Mouse (Mus musculus): ENCODE results near the gene Serpine2. TPM values are rescaled to one million over a fixed set of nuclear protein-coding genes. Genes with fewer than 3 reads are reported as not detected.

Serpine2 gene
- polyA plus RNA-seq, 1 experiment from 2014 or later, result 215 TPM

DNA sequence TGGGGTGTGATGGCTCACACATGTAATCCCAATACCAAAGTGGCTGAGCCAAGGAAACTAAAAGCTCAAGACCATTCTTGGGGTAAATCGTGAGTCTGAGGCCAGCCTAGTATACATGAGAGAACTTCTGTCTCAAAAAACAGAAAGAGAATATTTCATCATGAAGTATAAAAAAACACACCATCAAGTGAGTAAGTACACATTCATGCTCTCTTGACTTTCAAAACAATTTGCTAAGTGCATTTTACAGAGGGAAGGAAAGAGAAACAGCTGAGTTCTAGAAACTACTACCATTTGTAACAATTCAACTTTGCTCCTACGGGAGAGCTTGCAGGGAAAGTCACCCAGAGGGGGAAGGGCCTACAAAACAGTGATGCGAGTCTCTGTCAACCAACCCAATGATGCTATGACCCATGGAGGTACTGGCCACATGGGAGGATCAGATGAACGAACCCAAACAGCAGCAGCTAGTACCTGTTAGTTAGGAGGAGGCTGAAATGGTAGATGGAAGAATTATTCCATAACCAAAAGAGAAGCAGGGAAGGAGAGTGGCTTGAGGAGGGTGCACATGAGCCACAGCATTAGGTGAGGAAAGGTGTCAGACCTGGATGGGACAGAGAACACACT is 108.2 kb downstream of the Serpine2 start:
- H3K36me3 ChIP-seq, result peaks cover 24% of the 10 kb centered on the region
- H3K27me3 ChIP-seq, result no peaks in the 10 kb centered on the region
- no peak overlapping the region for H3K4me2 ChIP-seq
- ATAC-seq (ENCODE audit: low FRiP score), result no peak
- H3K4me3 ChIP-seq, result no peak overlapping the region
- no peak overlapping the region for H3K9ac ChIP-seq
- 89% methylated on average over 4 of the region's 4 CpGs for WGBS
- no peak overlapping the region for H3K27ac ChIP-seq
- H3K4me1 ChIP-seq (replicated peaks), result peaks cover 12% of the 10 kb centered on the region
- H3K9me3 ChIP-seq, result no peaks in the 10 kb centered on the region

GRCm38 (mm10) chr1:79752015-79752695 is 108.8 kb downstream of the Serpine2 start:
- Histone ChIP-seq H3K4me2 (no peak overlapping the region), H3K9me3 (no peaks in the 10 kb centered on the region), H3K36me3 (peaks cover 24% of the 10 kb centered on the region), H3K4me3 (no peak overlapping the region), H3K4me1 (replicated peaks) (peaks cover 8% of the 10 kb centered on the region), H3K27ac (no peak overlapping the region), H3K27me3 (no peaks in the 10 kb centered on the region), H3K9ac (no peak overlapping the region)
- WGBS, result 88% methylated on average over 7 of the region's 7 CpGs
- ATAC-seq (ENCODE audit: low FRiP score), result no peak

DNA sequence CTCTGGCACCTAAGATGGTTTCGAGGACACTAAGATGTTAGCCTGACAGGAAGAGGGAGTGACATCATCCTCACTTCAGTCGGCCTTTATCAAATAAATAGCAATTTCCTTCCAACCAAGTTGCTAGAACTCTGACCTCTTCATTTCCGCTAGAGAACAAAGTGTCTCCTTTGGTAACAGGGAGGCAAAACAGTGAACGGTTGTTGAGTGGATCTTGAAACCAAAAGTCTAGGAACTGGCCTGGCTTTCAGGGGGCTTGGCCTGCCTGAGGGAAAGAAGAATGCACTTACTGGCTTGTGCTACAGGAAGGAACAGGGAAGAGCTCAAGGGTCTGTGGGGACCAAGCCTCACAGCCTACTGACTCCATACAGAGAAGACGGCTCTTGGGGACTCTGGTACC is 109.8 kb downstream of the Serpine2 start:
- Histone ChIP-seq H3K27me3 (no peaks in the 10 kb centered on the region), H3K4me3 (no peak overlapping the region), H3K4me1 (replicated peaks) (no peaks in the 10 kb centered on the region), H3K4me2 (no peak overlapping the region), H3K27ac (no peak overlapping the region), H3K36me3 (peaks cover 24% of the 10 kb centered on the region), H3K9me3 (no peaks in the 10 kb centered on the region), H3K9ac (no peak overlapping the region)
- 89% methylated on average over 5 of the region's 5 CpGs for WGBS
- no peak for ATAC-seq (ENCODE audit: low FRiP score)

GRCm38 (mm10) chr1:79746056-79746455 is 114.9 kb downstream of the Serpine2 start:
- ATAC-seq (ENCODE audit: low FRiP score), result no peak
- no peak overlapping the region for H3K27ac ChIP-seq
- no peaks in the 10 kb centered on the region for H3K27me3 ChIP-seq
- WGBS, result 95% methylated on average over 4 of the region's 4 CpGs
- H3K9ac ChIP-seq, result no peak overlapping the region
- no peaks in the 10 kb centered on the region for H3K4me1 ChIP-seq (replicated peaks)
- H3K9me3 ChIP-seq, result no peaks in the 10 kb centered on the region
- H3K36me3 ChIP-seq, result peaks cover 16% of the 10 kb centered on the region
- H3K4me3 ChIP-seq, result no peak overlapping the region
- no peak overlapping the region for H3K4me2 ChIP-seq

Other genes with a start within 250 kb of the Serpine2 start
- 0.16 TPM in 1 of 2 replicates, not detected in the other for gene Ap1s3, start 189.2 kb downstream of the Serpine2 start, polyA plus RNA-seq (2015; fragmentation: Nextera tagmentation; extraction: Ambion mirVana)
- gene Mrpl44, start 85.2 kb downstream of the Serpine2 start, polyA plus RNA-seq (2015; fragmentation: Nextera tagmentation; extraction: Ambion mirVana), result 46.2 and 47.9 TPM in 2 replicates
- gene Wdfy1, start 85.0 kb downstream of the Serpine2 start, polyA plus RNA-seq (2015; fragmentation: Nextera tagmentation; extraction: Ambion mirVana), result 112 and 116 TPM in 2 replicates

Data from hindbrain, embryonic 13.5 days (tissue).